Mouse (Mus musculus): ENCODE data around the gene 2200002D01Rik. TPM values are rescaled to one million over a fixed set of nuclear protein-coding genes. Genes with fewer than 3 reads are reported as not detected.

The 2200002D01Rik gene
- polyA plus RNA-seq, 1 experiment, result 10.6 TPM

DNA sequence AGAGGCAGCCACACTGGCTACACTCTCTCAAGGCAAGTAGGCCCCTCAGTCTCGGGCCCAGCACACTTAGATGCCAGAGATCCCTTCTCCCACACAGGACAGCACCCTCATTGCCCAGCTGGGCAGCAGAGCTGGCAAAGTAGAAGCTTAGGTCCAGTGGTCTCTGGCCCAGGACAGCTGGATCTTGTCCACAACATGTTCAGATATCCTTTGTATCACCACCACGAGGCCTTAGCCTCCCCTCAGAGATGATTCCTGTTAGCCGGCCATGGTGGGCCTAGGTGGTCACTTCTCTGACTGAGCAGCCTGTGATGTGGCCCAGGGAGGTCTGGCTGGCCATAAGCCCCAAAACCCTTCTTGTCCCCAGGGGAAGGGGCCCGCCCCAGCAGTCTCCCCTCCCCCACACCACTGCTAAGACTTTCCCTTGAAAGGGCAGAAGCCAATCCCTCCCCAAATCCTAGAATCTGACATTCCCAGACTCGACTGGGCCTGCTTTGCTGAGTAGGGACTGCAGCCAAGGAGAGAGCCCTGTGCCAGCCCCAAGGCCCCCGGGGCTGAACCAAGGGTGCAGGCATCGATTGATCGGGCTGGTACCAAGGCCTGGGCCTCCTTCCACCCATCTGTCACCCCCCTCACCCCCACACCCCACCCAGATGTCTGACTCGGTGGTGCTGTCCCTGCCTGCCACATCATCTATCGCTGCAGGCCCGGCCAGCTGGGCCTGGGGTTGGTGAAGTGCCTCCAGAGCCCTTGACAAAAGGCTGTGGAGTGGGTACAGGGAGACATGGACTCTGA is 42.6 kb upstream of the 2200002D01Rik start:
- Histone ChIP-seq H3K27ac (ENCODE audit: insufficient read depth, low read length) (peak overlapping the region; percentile 23; the same call in 1 of the 2 replicates), H3K4me1 (ENCODE audit: control insufficient read depth, insufficient read depth, low read length) (peaks cover 3% of the 10 kb centered on the region; the same call in 1 of the 2 replicates), H3K4me3 (ENCODE audit: insufficient read depth, low read length) (no peak overlapping the region)
- no peak for TF ChIP-seq POLR2A (IDR thresholded peaks at IDR 0.05; ENCODE audit: low read depth, low read length)
- TF ChIP-seq CTCF (IDR thresholded peaks at IDR 0.05; ENCODE audit: borderline replicate concordance, insufficient read depth, low read length), result no peak

DNA sequence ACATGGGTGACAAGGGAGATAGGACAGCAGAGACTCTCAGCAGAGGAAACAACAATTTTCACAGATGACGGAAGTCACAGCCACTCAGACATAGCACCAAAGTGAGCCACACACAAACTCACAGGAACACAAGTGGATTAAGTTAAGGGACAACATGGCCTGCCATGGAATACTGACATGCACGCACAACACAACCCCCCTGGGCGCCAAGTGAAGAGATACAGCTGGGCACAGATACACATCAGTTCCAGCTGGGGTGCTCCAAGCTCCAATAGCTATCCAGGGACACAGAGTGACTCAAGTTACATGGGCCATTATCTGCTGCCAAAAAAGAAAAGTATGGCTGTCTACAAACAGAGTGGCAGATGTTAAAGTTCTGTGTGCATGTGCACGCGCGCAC is 41.6 kb upstream of the 2200002D01Rik start:
- Histone ChIP-seq H3K27ac (ENCODE audit: insufficient read depth, low read length) (no peak overlapping the region), H3K4me1 (ENCODE audit: control insufficient read depth, insufficient read depth, low read length) (peaks cover 3% of the 10 kb centered on the region; the same call in 1 of the 2 replicates), H3K4me3 (ENCODE audit: insufficient read depth, low read length) (peak overlapping the region; percentile 59; the same call in 1 of the 2 replicates)
- TF ChIP-seq POLR2A (IDR thresholded peaks at IDR 0.05; ENCODE audit: low read depth, low read length), result no peak
- TF ChIP-seq CTCF (IDR thresholded peaks at IDR 0.05; ENCODE audit: borderline replicate concordance, insufficient read depth, low read length), result no peak

DNA sequence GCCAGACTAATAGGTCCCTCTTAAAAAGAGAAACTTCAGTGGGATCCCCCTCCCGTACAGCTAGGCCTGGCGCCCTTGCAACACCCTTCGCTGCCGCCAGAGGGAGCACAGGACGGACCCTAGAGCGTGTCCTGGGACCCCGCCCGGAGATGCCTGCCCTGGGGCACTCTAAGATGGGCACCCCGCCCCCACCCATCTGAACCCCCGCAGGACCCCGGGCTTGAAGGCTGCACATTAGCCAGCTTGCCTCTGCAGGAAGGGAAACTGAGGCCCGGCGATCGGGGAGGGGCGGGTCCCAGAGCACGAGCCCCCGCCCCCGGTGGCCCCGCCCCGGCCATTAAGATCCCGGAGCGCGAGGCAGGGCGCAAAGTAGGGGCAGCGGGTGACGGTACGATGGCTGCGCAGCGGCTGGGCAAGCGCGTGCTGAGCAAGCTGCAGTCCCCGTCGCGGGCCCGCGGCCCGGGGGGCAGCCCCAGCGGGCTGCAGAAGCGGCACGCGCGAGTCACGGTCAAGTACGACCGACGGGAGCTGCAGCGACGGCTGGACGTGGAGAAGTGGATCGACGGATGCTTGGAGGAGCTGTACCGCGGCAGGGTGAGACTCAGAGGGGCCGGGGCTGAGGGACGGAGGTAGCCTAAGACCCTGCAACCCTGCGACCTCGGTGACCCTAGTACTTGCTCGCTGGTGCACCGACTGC is 40.8 kb upstream of the 2200002D01Rik start, which contains the start of gene Ppp1r14a:
Ppp1r14a (plus strand) TSS at position 367 of the 697 bp plus-strand sequence.
- Histone ChIP-seq H3K27ac (ENCODE audit: insufficient read depth, low read length) (no peak within 1 kb of the TSS), H3K4me3 (ENCODE audit: insufficient read depth, low read length) (peak within 1 kb of the TSS; percentile 59), H3K4me1 (ENCODE audit: control insufficient read depth, insufficient read depth, low read length) (peaks cover 3% of the 10 kb centered on the region; the same call in 1 of the 2 replicates)
- TF ChIP-seq POLR2A (IDR thresholded peaks at IDR 0.05; ENCODE audit: low read depth, low read length) (peak; percentile 74), CTCF (IDR thresholded peaks at IDR 0.05; ENCODE audit: borderline replicate concordance, insufficient read depth, low read length) (peak; percentile 90)

DNA sequence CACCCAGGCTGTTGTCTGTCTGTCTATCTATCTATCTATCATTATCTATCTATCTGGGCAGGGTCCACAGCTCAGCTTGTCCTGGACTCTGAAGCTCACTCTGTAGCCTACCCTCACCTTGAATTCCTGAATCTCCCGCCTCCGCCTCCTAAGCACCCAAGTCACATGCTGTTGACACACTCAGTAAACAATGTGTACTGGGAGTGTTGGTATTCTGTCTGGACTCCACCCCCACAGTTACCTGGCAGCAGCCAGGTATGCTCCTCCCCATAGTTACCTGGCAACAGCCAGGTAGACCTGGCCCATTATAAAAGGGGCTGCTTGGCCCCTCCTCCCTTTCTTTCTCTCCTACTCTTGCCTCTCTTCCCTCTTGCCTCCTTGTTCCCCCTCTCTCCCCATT is 39.8 kb upstream of the 2200002D01Rik start:
- H3K4me1 ChIP-seq (ENCODE audit: control insufficient read depth, insufficient read depth, low read length), result peaks cover 3% of the 10 kb centered on the region; the same call in 1 of the 2 replicates
- H3K27ac ChIP-seq (ENCODE audit: insufficient read depth, low read length), result no peak overlapping the region
- TF ChIP-seq POLR2A (IDR thresholded peaks at IDR 0.05; ENCODE audit: low read depth, low read length), result no peak
- no peak for TF ChIP-seq CTCF (IDR thresholded peaks at IDR 0.05; ENCODE audit: borderline replicate concordance, insufficient read depth, low read length)
- H3K4me3 ChIP-seq (ENCODE audit: insufficient read depth, low read length), result no peak overlapping the region

DNA sequence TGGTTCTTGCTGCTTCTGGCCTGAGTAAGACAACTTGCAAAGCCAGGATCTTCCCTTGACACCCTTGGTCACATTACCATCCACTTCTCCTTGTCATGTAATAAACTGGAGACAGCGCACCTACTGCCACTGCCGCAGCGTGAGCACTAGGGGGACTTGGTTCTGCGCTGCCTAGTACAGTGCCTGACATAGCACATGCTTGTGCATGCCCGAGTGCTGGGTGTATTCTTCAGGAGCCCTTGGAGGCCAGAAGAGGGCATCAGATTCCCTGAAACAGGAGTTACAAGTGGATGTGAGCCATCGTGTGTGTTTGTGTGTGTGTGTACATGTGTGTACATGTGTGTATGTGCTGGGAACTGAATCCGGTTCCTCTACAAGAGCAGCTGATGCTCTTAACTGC is 39.2 kb upstream of the 2200002D01Rik start:
- peaks cover 3% of the 10 kb centered on the region; the same call in 1 of the 2 replicates for H3K4me1 ChIP-seq (ENCODE audit: control insufficient read depth, insufficient read depth, low read length)

DNA sequence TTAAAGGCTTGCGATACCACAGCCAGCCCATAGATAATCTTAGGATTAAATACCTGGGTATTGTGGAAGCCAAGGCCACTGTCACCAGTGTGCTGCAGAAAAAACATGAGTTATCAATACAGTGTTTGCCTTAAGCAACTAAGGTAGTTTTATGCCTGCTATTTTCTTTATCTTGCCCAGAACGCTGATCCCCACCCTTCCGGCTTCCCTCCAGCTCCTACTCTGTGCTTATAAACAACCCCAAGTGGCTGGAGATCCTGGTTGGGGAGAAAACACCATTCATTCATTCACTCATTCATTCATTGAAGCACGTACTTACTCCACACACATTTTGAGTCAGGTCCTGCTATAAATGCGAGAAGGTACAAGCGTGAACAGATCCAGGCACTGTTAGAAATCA is 36.3 kb upstream of the 2200002D01Rik start:
- Histone ChIP-seq H3K4me1 (ENCODE audit: control insufficient read depth, insufficient read depth, low read length) (no peaks in the 10 kb centered on the region), H3K27ac (ENCODE audit: insufficient read depth, low read length) (no peak overlapping the region), H3K4me3 (ENCODE audit: insufficient read depth, low read length) (no peak overlapping the region)
- no peak for TF ChIP-seq CTCF (IDR thresholded peaks at IDR 0.05; ENCODE audit: borderline replicate concordance, insufficient read depth, low read length)
- TF ChIP-seq POLR2A (IDR thresholded peaks at IDR 0.05; ENCODE audit: low read depth, low read length), result no peak

More for the DNA sequence above, 39.2 kb upstream of the 2200002D01Rik start:
- TF ChIP-seq POLR2A (IDR thresholded peaks at IDR 0.05; ENCODE audit: low read depth, low read length), result no peak
- 0 out of 2 replicates have a peak, but pooled peaks have one; percentile 17 for TF ChIP-seq CTCF (IDR thresholded peaks at IDR 0.05; ENCODE audit: borderline replicate concordance, insufficient read depth, low read length)
- no peak overlapping the region for H3K4me3 ChIP-seq (ENCODE audit: insufficient read depth, low read length)
- H3K27ac ChIP-seq (ENCODE audit: insufficient read depth, low read length), result no peak overlapping the region

DNA sequence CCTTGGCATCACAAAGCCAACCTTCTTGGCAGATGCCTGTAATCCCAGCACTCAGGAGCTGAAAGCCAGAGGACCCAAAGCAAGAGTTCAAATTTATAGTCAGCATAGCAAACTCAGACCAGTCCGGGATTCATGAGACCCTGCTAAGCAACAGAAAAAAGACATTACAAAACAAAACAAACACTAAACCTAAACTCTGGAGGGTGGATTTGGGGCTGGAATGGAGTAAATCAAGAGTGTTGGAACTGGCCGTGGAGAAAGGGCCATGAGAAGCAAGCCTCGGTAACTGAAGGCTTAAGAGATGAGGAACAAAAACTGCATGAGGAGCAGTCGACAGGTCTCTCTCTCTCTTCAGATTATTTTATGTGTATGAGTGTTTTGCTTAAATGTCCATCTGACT is 35.6 kb upstream of the 2200002D01Rik start:
- Histone ChIP-seq H3K4me3 (ENCODE audit: insufficient read depth, low read length) (no peak overlapping the region), H3K4me1 (ENCODE audit: control insufficient read depth, insufficient read depth, low read length) (no peaks in the 10 kb centered on the region), H3K27ac (ENCODE audit: insufficient read depth, low read length) (no peak overlapping the region)
- TF ChIP-seq POLR2A (IDR thresholded peaks at IDR 0.05; ENCODE audit: low read depth, low read length), result no peak
- TF ChIP-seq CTCF (IDR thresholded peaks at IDR 0.05; ENCODE audit: borderline replicate concordance, insufficient read depth, low read length), result no peak

DNA sequence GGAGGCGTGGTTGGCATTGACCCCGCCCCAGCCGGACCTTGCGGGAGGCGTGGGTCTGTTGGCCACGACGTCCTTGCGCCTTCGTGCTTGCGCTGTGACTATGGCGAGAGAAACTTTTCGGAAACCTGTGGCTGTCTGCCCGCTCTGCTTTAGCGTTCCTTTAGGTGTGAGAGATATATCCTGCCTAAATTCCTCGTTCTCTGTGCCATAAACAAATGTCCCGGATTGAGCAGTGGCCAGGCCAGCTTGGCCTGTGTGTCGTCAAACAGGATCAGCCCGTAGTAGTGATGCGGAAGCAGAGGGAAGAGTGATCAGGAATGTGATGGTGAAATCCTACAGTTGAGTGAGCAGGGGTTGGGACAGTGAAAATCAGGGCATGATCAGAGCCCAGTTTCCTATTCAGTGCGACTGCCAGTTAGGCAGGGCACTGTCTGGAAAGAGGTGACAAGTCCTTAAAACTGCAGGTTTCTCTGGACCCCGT is 33.8 kb upstream of the 2200002D01Rik start:
- Histone ChIP-seq H3K27ac (ENCODE audit: insufficient read depth, low read length) (no peak overlapping the region), H3K4me3 (ENCODE audit: insufficient read depth, low read length) (0 out of 2 replicates have a peak overlapping the region, but pooled peaks have one; percentile 27), H3K4me1 (ENCODE audit: control insufficient read depth, insufficient read depth, low read length) (no peaks in the 10 kb centered on the region)
- TF ChIP-seq CTCF (IDR thresholded peaks at IDR 0.05; ENCODE audit: borderline replicate concordance, insufficient read depth, low read length), result no peak
- TF ChIP-seq POLR2A (IDR thresholded peaks at IDR 0.05; ENCODE audit: low read depth, low read length), result no peak

DNA sequence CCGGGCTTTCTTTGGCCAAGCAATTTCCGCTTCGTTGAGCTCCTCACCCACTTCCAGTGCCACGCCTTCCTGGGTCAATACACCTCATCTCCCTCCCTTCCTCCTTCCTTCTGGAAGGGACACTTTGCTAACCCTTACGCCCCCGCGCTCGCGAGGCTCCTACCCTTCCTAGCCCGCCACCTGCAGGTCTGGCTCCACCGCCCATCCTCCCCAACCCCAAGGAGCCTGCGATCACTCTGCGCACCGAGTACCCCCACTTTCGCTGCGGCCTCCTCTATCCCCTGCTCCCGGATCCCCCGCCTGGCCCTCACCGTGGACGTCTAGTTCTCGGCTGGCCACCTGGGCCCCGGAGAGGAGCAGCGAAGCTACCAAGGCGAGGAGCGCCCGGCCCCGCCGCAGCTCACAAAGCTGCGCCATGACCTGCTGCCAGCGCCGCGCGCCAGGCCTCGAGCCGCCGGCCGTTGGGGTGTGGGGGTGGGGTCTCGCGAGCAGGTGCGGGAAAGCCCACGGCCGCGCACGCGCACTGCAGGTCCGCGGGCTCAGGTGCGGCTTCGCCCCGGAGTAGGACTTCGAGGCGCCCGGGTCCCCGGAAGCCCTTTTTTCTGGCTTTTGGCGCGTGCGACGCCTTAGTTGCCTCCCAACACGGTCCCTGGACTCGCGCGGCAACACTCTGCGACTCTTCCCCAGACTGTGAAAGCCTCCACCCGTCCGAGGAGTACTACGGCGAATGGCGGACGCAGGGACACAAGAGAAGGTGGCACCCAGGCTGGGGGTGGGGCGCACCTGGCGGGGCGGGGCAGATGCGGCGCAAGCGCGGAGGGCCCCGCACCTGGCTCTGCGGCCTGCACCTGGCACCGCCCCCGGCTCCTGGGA is 33.2 kb upstream of the 2200002D01Rik start, which contains the start of gene Spint2:
Spint2 (minus strand) TSS at position 712 of the 873 bp plus-strand sequence.
- Histone ChIP-seq H3K27ac (ENCODE audit: insufficient read depth, low read length) (no peak within 1 kb of the TSS), H3K4me1 (ENCODE audit: control insufficient read depth, insufficient read depth, low read length) (no peaks in the 10 kb centered on the region), H3K4me3 (ENCODE audit: insufficient read depth, low read length) (peak within 1 kb of the TSS; percentile 27)
- TF ChIP-seq CTCF (IDR thresholded peaks at IDR 0.05; ENCODE audit: borderline replicate concordance, insufficient read depth, low read length) (no peak), POLR2A (IDR thresholded peaks at IDR 0.05; ENCODE audit: low read depth, low read length) (no peak)

Measured in embryonic fibroblast, embryonic 13.5 days (primary cell).